Mouse (Mus musculus) stomach, postnatal 0 days (tissue): Measurements from ENCODE around the gene Ccl26. TPM values are rescaled to one million over a fixed set of nuclear protein-coding genes. Genes with fewer than 3 reads are reported as not detected.

Source experiments
- ATAC-seq: fragments of 200-750 bp; cut with Nextera tagmentation; 2 replicates; pipeline ENCODE4 v1.8.0; 2017; ENCODE audit not compliant: low FRiP score, low TSS enrichment
- DNase-seq: peaks from one replicate; pipeline ENCODE4 v3.0.0-alpha.2; 2016; ENCODE audit warnings: low spot score
- H3K27ac ChIP-seq: fragments of 300-500 bp; sonication (generic); replicated peaks from 2 replicates; pipeline ENCODE4 v1.5.1; 2014; ENCODE audit warnings: mild to moderate bottlenecking, control low read depth
- H3K27me3 ChIP-seq: fragments of 300-500 bp; sonication (generic); 2 replicates; pipeline ENCODE4 v1.6.1; 2014; ENCODE audit warnings: low read length; ENCODE audit not compliant: control insufficient read depth, insufficient read depth
- H3K36me3 ChIP-seq: fragments of 300-500 bp; sonication (generic); 2 replicates; pipeline ENCODE4 v1.6.1; 2014; ENCODE audit warnings: low read length, mixed read lengths; ENCODE audit not compliant: control insufficient read depth, insufficient read depth
- H3K4me1 ChIP-seq: fragments of 300-500 bp; sonication (generic); replicated peaks from 2 replicates; pipeline ENCODE4 v1.6.1; 2014; ENCODE audit warnings: antibody characterized with exemption; ENCODE audit not compliant: control insufficient read depth, insufficient read depth
- H3K4me2 ChIP-seq: fragments of 300-500 bp; sonication (generic); replicated peaks from 2 replicates; pipeline ENCODE4 v1.6.1; 2014; ENCODE audit warnings: low read depth, mild to moderate bottlenecking, control low read depth, moderate library complexity
- H3K4me3 ChIP-seq: fragments of 300-500 bp; sonication (generic); 2 replicates; pipeline ENCODE4 v1.5.1; 2014; ENCODE audit warnings: low read depth, low read length, control low read depth
- H3K9ac ChIP-seq: fragments of 300-500 bp; sonication (generic); 2 replicates; pipeline ENCODE4 v1.6.1; 2014; ENCODE audit warnings: mild to moderate bottlenecking, low read length, control low read depth, mixed read lengths
- H3K9me3 ChIP-seq: fragments of 300-500 bp; sonication (generic); 2 replicates; pipeline ENCODE4 v1.6.1; 2016; ENCODE audit warnings: low read length; ENCODE audit not compliant: control insufficient read depth
- CTCF ChIP-seq: IDR thresholded peaks from 2 replicates; pipeline ENCODE4 v1.5.1; 2016; ENCODE audit warnings: antibody characterized with exemption, low read depth, mild to moderate bottlenecking, moderate library complexity
- EP300 ChIP-seq: optimal IDR thresholded peaks from 2 replicates; pipeline ENCODE3; 2016; ENCODE audit warnings: antibody characterized with exemption
- WGBS: fragments of 180-500 bp; shearing (Covaris S2); extraction: QIAGEN DNeasy Blood & Tissue Kit; methylation state at CpG from one replicate; pipeline ENCODE4 v1.1.7; 2014; 5-methylcytosine and 5-hydroxymethylcytosine counted together
- polyA plus RNA-seq: library from polyadenylated mRNA; unstranded; fragments of >200 nt; fragmentation: Nextera tagmentation; extraction: Ambion mirVana; gene quantifications from 2 replicates; pipeline ENCODE4 v1.2.1, GENCODE M21; 2015

Gene Ccl26
- polyA plus RNA-seq, 1 experiment from 2014 or later, result not detected

- Histone ChIP-seq H3K27ac (no peak overlapping the region), H3K4me1 (no peaks in the 10 kb centered on the region), H3K4me3 (no peak overlapping the region), H3K36me3 (no peaks in the 10 kb centered on the region), H3K9ac (no peak overlapping the region), H3K4me2 (no peak overlapping the region), H3K9me3 (no peaks in the 10 kb centered on the region), H3K27me3 (no peaks in the 10 kb centered on the region)
- TF ChIP-seq CTCF (no peak), EP300 (no peak)
- DNase-seq, result no peak
- ATAC-seq, result no peak
- WGBS, result 85% methylated on average over 4 of the region's 4 CpGs
Observed at GRCm38 (mm10) chr5:135587764-135588163, 24.4 kb upstream of the Ccl26 start.

- no peak for TF ChIP-seq CTCF
- no peak for TF ChIP-seq EP300
- no peaks in the 10 kb centered on the region for H3K36me3 ChIP-seq
- H3K4me1 ChIP-seq, result no peaks in the 10 kb centered on the region
- H3K9ac ChIP-seq, result no peak overlapping the region
- H3K4me2 ChIP-seq, result no peak overlapping the region
- no peak overlapping the region for H3K4me3 ChIP-seq
- no peaks in the 10 kb centered on the region for H3K27me3 ChIP-seq
- no peaks in the 10 kb centered on the region for H3K9me3 ChIP-seq
- ATAC-seq (no peak), DNase-seq (no peak)
- 82% methylated on average over 8 of the region's 8 CpGs for WGBS
- no peak overlapping the region for H3K27ac ChIP-seq
Observed at GRCm38 (mm10) chr5:135585691-135586090, 22.3 kb upstream of the Ccl26 start.

DNA sequence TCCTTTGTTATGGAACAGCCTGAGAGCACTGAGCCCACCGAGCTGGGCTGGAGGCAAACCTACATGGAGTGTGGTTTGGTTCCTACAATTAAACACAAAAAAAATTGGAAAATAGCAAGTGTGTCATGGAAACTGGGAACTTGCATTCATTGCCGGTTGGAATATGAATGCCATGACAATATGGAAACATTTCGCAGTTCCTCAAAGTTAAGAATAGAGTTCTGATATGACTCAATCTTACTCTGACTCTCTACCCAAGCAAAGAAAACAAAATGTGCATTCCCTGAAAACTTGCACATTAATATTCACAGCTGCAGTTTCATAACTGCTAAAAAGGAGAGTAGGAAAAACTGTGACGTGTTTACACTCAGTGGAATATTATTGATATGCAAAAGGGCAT lies 19.0 kb upstream of the Ccl26 start:
- H3K4me3 ChIP-seq, result no peak overlapping the region
- no peak for TF ChIP-seq EP300
- no peak for TF ChIP-seq CTCF
- H3K9me3 ChIP-seq, result no peaks in the 10 kb centered on the region
- H3K36me3 ChIP-seq, result no peaks in the 10 kb centered on the region
- no peaks in the 10 kb centered on the region for H3K4me1 ChIP-seq
- no peak overlapping the region for H3K27ac ChIP-seq
- no peak overlapping the region for H3K9ac ChIP-seq
- no peak overlapping the region for H3K4me2 ChIP-seq
- no peak for DNase-seq
- 75% methylated on average over 4 of the region's 4 CpGs for WGBS
- ATAC-seq, result no peak
- no peaks in the 10 kb centered on the region for H3K27me3 ChIP-seq

DNA sequence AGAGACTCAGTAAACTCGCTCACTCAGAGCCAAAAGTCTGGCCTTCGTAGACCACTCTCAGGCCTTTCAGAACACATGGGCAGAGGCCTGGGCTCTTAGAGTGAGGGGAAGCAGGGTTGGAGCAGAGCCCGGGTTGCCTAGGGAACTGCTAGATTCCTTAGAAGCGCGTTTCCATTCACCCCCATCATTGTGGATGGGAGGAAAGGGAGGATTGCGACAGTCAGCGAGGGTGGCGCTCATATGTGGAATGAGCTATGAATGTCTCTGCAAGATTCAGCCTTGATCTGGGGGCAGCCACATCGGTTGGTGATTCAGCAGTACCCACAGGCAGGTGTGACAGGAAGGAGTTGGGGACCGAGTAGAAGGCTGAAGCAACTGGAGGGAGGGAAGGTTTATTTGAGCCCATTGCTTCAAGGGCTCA lies 16.0 kb upstream of the Ccl26 start:
- Histone ChIP-seq H3K9me3 (no peaks in the 10 kb centered on the region), H3K4me2 (no peak overlapping the region), H3K9ac (no peak overlapping the region), H3K27me3 (no peaks in the 10 kb centered on the region), H3K36me3 (no peaks in the 10 kb centered on the region), H3K4me3 (no peak overlapping the region), H3K4me1 (no peaks in the 10 kb centered on the region), H3K27ac (no peak overlapping the region)
- WGBS, result 85% methylated on average over 10 of the region's 10 CpGs
- TF ChIP-seq CTCF (no peak), EP300 (no peak)
- ATAC-seq (no peak), DNase-seq (no peak)

DNA sequence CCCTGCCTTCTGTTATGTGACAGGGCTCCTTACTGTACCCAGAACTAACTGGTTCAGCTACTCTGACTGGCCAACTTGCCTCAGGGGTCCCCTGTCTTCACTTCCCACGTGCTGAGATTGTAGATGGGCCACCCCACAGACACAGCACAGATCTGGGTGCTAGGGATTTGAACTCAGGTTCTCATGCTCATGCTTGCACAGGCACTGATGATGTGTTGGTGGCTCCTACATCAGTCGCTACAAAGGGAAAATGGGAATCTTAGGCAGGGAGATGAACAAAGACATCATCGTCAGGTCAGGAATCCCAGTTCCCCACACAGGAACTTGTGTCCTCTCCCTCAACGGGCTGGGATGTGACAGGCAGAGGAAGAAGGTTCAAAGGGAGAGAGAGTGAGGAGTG lies 12.7 kb upstream of the Ccl26 start:
- Histone ChIP-seq H3K4me3 (no peak overlapping the region), H3K4me2 (no peak overlapping the region), H3K9ac (no peak overlapping the region), H3K27ac (no peak overlapping the region), H3K27me3 (no peaks in the 10 kb centered on the region), H3K4me1 (no peaks in the 10 kb centered on the region), H3K36me3 (no peaks in the 10 kb centered on the region), H3K9me3 (no peaks in the 10 kb centered on the region)
- TF ChIP-seq CTCF (no peak), EP300 (no peak)
- WGBS, result 72% methylated on average over 4 of the region's 4 CpGs
- ATAC-seq, result no peak
- no peak for DNase-seq

DNA sequence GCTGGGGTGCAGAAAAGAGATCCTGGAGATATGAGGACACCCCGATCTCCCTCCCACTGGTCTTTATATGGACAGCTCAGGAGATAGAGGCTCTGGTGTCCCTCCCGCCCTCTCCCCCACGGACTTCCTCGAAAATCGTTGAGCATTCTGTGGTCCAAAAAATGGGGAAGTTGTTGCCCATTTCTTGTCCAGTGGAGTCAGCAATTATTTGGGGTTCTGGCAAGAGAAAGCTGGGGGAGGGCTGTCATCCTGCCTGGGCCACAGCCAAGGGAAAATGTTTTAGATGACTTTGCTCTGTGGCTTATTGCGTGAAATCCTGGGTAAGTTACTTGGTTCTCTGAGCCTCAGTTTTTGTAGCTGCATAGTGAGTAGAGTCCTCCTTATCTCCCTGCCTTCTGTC lies 9.6 kb upstream of the Ccl26 start, which contains the start of gene Ccl24:
Ccl24 (minus strand) TSS at position 44 of the 400 bp plus-strand sequence.
- no peaks in the 10 kb centered on the region for H3K27me3 ChIP-seq
- H3K9ac ChIP-seq, result no peak within 1 kb of the TSS
- H3K9me3 ChIP-seq, result no peaks in the 10 kb centered on the region
- 72% methylated on average over 6 of the region's 6 CpGs for WGBS
- no peak within 1 kb of the TSS for H3K4me2 ChIP-seq
- TF ChIP-seq EP300 (no peak), CTCF (no peak)
- no peaks in the 10 kb centered on the region for H3K4me1 ChIP-seq
- ATAC-seq (no peak), DNase-seq (no peak)
- no peaks in the 10 kb centered on the region for H3K36me3 ChIP-seq
- no peak within 1 kb of the TSS for H3K4me3 ChIP-seq
- no peak within 1 kb of the TSS for H3K27ac ChIP-seq
